Mouse (Mus musculus): ENCODE results near the gene Spock2. TPM values are rescaled to one million over a fixed set of nuclear protein-coding genes. Genes with fewer than 3 reads are reported as not detected.

Spock2 gene
- polyA plus RNA-seq, 2 experiments, result 0.04 to 0.06 TPM

DNA sequence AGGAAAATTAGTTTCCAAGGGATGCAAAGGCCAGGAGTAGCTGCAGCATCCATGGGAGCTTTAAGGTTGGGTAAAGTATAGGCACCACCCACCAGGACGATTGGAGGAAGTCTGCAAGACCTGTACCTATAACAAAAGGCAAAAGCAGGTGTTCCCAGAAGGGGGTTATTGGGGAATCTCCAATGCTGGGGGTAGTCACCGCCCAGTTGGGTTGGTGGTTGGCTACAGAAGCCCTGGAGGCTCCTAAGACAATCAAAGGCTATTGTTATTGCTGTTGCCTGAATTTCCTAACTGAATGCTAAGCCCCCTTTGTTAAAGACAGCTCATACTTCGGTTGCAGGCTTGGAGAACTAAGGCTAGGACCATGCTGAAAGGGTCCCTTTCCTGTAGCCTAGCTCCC lies 60.0 kb downstream of the Spock2 start:
- 23% methylated on average over 3 of the region's 3 CpGs for WGBS (ENCODE audit: insufficient replicate concordance)
- H3K9me3 ChIP-seq (ENCODE audit: control insufficient read depth, low read length), result no peaks in the 10 kb centered on the region

DNA sequence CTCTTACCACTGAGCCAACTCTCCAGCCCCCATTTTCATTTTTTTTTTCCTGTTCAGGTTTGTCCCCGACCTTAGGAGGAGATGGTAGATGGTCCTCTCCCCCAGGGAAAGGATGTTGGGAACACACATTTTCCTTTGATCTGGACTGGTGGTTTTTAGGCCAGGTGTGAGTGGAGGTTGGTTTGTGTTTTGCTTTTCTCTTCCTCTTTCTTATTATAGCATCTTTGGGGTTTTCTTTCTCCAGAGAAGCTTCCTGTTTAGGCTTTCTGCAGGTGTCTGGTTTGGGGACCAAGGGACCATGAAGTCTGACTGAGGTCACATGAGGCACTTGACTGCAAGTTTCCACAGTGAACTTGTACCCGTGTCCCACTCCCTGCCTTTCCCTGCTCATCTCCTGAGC lies 62.3 kb downstream of the Spock2 start:
- DNase-seq (ENCODE audit: low read depth in 3 of 3, low spot score in 3 of 3) (no peak), ATAC-seq (ENCODE audit: insufficient read depth) (no peak)
- Histone ChIP-seq H3K4me3 (ENCODE audit: insufficient read depth in 1 of 2, low read depth in 2 of 2, low read length in 2 of 2) (no peak overlapping the region), H3K9ac (replicated peaks) (no peak overlapping the region), H3K9me3 (ENCODE audit: control insufficient read depth, low read length) (no peaks in the 10 kb centered on the region), H3K27me3 (ENCODE audit: control insufficient read depth, insufficient read depth, low read length) (no peaks in the 10 kb centered on the region), H3K4me1 (replicated peaks; ENCODE audit: control insufficient read depth in 2 of 2, insufficient read depth in 2 of 2, low read length in 1 of 2) (no peaks in the 10 kb centered on the region), H3K27ac (no peak overlapping the region), H3K36me3 (replicated peaks; ENCODE audit: control insufficient read depth, insufficient read depth, low read depth) (no peaks in the 10 kb centered on the region), H3K4me2 (ENCODE audit: low read depth) (no peak overlapping the region)
- WGBS (ENCODE audit: insufficient replicate concordance), result 27% methylated on average over 2 of the region's 2 CpGs
- TF ChIP-seq CTCF (IDR thresholded peaks at IDR 0.05; ENCODE audit: low read depth), result no peak
- TF ChIP-seq EP300 (IDR thresholded peaks at IDR 0.05; ENCODE audit: low read depth), result no peak

More for the DNA sequence above, 60.0 kb downstream of the Spock2 start:
- H3K36me3 ChIP-seq (replicated peaks; ENCODE audit: control insufficient read depth, insufficient read depth, low read depth), result no peaks in the 10 kb centered on the region
- H3K9ac ChIP-seq (replicated peaks), result no peak overlapping the region
- DNase-seq (ENCODE audit: low read depth in 3 of 3, low spot score in 3 of 3) (no peak), ATAC-seq (ENCODE audit: insufficient read depth) (no peak)
- no peak overlapping the region for H3K27ac ChIP-seq
- no peaks in the 10 kb centered on the region for H3K27me3 ChIP-seq (ENCODE audit: control insufficient read depth, insufficient read depth, low read length)
- no peak overlapping the region for H3K4me3 ChIP-seq (ENCODE audit: insufficient read depth in 1 of 2, low read depth in 2 of 2, low read length in 2 of 2)
- no peak overlapping the region for H3K4me2 ChIP-seq (ENCODE audit: low read depth)
- TF ChIP-seq EP300 (IDR thresholded peaks at IDR 0.05; ENCODE audit: low read depth) (no peak), CTCF (IDR thresholded peaks at IDR 0.05; ENCODE audit: low read depth) (no peak)
- H3K4me1 ChIP-seq (replicated peaks; ENCODE audit: control insufficient read depth in 2 of 2, insufficient read depth in 2 of 2, low read length in 1 of 2), result no peaks in the 10 kb centered on the region

DNA sequence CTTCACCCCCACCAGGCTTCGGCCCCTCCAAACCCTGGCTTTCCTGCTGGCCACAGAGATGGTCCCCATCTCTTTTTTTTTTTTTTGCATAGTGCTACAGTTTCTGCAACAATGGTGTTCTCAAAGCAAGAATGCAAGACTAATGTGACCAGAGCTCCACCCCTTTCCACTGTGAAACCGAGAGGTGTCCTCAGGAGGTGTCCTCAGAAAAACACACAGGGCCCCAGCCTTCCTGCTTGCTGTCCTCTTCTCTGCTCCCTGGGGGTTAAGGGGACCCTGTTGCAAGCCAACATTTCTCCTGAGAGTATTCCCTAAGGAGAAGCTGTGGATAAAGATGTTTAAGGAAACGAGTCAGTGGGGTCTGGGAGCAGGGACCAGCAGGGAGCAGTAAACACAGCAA lies 62.9 kb downstream of the Spock2 start:
- Histone ChIP-seq H3K27me3 (ENCODE audit: control insufficient read depth, insufficient read depth, low read length) (no peaks in the 10 kb centered on the region), H3K4me1 (replicated peaks; ENCODE audit: control insufficient read depth in 2 of 2, insufficient read depth in 2 of 2, low read length in 1 of 2) (no peaks in the 10 kb centered on the region), H3K4me2 (ENCODE audit: low read depth) (no peak overlapping the region), H3K4me3 (ENCODE audit: insufficient read depth in 1 of 2, low read depth in 2 of 2, low read length in 2 of 2) (no peak overlapping the region), H3K36me3 (replicated peaks; ENCODE audit: control insufficient read depth, insufficient read depth, low read depth) (no peaks in the 10 kb centered on the region), H3K9me3 (ENCODE audit: control insufficient read depth, low read length) (no peaks in the 10 kb centered on the region), H3K27ac (no peak overlapping the region), H3K9ac (replicated peaks) (no peak overlapping the region)
- ATAC-seq (ENCODE audit: insufficient read depth) (no peak), DNase-seq (ENCODE audit: low read depth in 3 of 3, low spot score in 3 of 3) (no peak)
- 52% methylated on average over 3 of the region's 3 CpGs for WGBS (ENCODE audit: insufficient replicate concordance)
- TF ChIP-seq EP300 (IDR thresholded peaks at IDR 0.05; ENCODE audit: low read depth), result no peak
- no peak for TF ChIP-seq CTCF (IDR thresholded peaks at IDR 0.05; ENCODE audit: low read depth)

DNA sequence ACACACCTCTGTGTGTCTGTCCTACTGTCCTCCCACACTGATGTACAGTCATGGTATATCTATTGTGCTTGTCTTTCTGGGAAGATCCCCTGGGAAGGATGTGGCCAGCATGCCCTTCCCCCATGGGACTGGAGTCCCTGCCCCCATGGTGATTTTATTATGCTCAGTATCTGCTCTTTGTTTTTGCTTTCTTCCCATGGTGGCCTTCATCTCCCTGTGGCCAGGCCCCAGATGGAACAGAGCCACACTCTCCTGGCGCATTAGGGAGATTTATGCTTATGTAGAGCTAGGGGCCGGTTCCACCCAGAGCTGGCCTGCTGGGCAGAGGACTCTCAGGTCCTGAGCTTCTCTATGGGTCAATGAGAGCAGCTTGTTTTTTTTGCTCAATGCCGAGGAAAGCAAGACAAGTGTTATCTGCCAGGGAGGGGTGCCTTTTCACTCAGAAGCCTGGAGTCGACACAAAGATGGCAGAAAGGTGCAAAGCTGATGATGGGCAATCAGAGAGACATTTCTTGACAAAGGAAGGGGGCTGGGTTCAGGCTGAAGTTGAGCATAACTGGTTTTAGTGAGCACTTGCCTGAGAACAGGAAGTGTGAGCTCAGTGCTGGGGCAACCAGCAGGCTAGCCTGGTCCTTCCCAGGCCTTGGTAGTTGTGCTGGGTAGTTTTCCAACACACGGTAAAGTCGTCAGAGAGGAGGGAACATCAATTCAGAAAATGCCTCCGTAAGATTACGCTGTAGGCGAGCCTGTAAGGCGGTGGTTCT lies 64.5 kb downstream of the Spock2 start:
- 59% methylated on average over 10 of the region's 10 CpGs for WGBS (ENCODE audit: insufficient replicate concordance)

DNA sequence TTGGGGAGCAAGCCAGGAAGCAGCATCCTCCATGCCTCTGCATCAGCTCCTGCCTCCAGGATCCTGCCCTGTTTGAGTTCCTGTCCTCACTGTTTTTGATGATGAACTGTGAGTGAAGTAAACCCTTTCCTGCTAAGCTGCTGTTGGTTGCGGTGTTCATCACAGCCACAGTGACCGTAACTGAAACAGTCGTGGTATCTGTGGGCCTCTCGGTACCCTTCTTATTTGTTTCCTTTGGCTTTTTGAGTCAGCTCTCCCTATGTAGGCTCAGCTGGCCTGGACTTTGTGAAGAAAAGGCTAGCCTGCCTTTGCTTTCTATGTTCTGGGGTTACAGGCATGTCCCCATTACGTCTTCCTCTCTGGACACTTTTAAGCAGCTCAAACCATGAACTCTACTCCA lies 65.3 kb downstream of the Spock2 start:
- H3K27me3 ChIP-seq (ENCODE audit: control insufficient read depth, insufficient read depth, low read length), result no peaks in the 10 kb centered on the region
- no peak overlapping the region for H3K9ac ChIP-seq (replicated peaks)
- H3K27ac ChIP-seq, result no peak overlapping the region
- WGBS (ENCODE audit: insufficient replicate concordance), result 68% methylated on average over 5 of the region's 5 CpGs
- no peak overlapping the region for H3K4me2 ChIP-seq (ENCODE audit: low read depth)
- H3K9me3 ChIP-seq (ENCODE audit: control insufficient read depth, low read length), result no peaks in the 10 kb centered on the region
- DNase-seq (ENCODE audit: low read depth in 3 of 3, low spot score in 3 of 3) (no peak), ATAC-seq (ENCODE audit: insufficient read depth) (no peak)
- TF ChIP-seq EP300 (IDR thresholded peaks at IDR 0.05; ENCODE audit: low read depth), result no peak
- no peak for TF ChIP-seq CTCF (IDR thresholded peaks at IDR 0.05; ENCODE audit: low read depth)
- H3K4me1 ChIP-seq (replicated peaks; ENCODE audit: control insufficient read depth in 2 of 2, insufficient read depth in 2 of 2, low read length in 1 of 2), result no peaks in the 10 kb centered on the region
- H3K4me3 ChIP-seq (ENCODE audit: insufficient read depth in 1 of 2, low read depth in 2 of 2, low read length in 2 of 2), result no peak overlapping the region
- no peaks in the 10 kb centered on the region for H3K36me3 ChIP-seq (replicated peaks; ENCODE audit: control insufficient read depth, insufficient read depth, low read depth)

More for the DNA sequence above, 64.5 kb downstream of the Spock2 start:
- Histone ChIP-seq H3K36me3 (replicated peaks; ENCODE audit: control insufficient read depth, insufficient read depth, low read depth) (no peaks in the 10 kb centered on the region), H3K4me2 (ENCODE audit: low read depth) (no peak overlapping the region), H3K9ac (replicated peaks) (no peak overlapping the region), H3K4me1 (replicated peaks; ENCODE audit: control insufficient read depth in 2 of 2, insufficient read depth in 2 of 2, low read length in 1 of 2) (no peaks in the 10 kb centered on the region), H3K4me3 (ENCODE audit: insufficient read depth in 1 of 2, low read depth in 2 of 2, low read length in 2 of 2) (no peak overlapping the region), H3K27me3 (ENCODE audit: control insufficient read depth, insufficient read depth, low read length) (no peaks in the 10 kb centered on the region), H3K9me3 (ENCODE audit: control insufficient read depth, low read length) (no peaks in the 10 kb centered on the region), H3K27ac (no peak overlapping the region)
- DNase-seq (ENCODE audit: low read depth in 3 of 3, low spot score in 3 of 3) (no peak), ATAC-seq (ENCODE audit: insufficient read depth) (no peak)
- no peak for TF ChIP-seq EP300 (IDR thresholded peaks at IDR 0.05; ENCODE audit: low read depth)
- no peak for TF ChIP-seq CTCF (IDR thresholded peaks at IDR 0.05; ENCODE audit: low read depth)
